Mouse (Mus musculus): ENCODE measurements around the gene Iltifb. TPM values are rescaled to one million over a fixed set of nuclear protein-coding genes. Genes with fewer than 3 reads are reported as not detected.
"Not testable (repeated sequence)": the region's sequence is repeated elsewhere in the genome, so short reads cannot be mapped to it uniquely, and the experiment has no call there.

The Iltifb gene
- polyA plus RNA-seq, 1 experiment from 2014 or later, result not detected

- not testable (repeated sequence) for H3K27me3 ChIP-seq (ENCODE audit: control insufficient read depth, insufficient read depth, low read length); ATAC-seq (ENCODE audit: insufficient number of reproducible peaks, insufficient read depth, low FRiP score, low read depth); H3K4me1 ChIP-seq (ENCODE audit: control insufficient read depth, insufficient read depth, low read length); H3K4me2 ChIP-seq (replicated peaks; ENCODE audit: low read depth, low read length); H3K27ac ChIP-seq (ENCODE audit: low read length); H3K36me3 ChIP-seq (ENCODE audit: control insufficient read depth, insufficient read depth, low read length); H3K9me3 ChIP-seq (ENCODE audit: control insufficient read depth, low read depth, low read length); H3K9ac ChIP-seq (replicated peaks; ENCODE audit: low read depth, low read length); H3K4me3 ChIP-seq (ENCODE audit: low read depth, low read length)
- no CpG with 5 or more reads among the region's 4 CpGs for WGBS
Observed at GRCm38 (mm10) chr10:118278069-118278468, 16.8 kb downstream of the Iltifb start.

- not testable (repeated sequence) for H3K9ac ChIP-seq (replicated peaks; ENCODE audit: low read depth, low read length); H3K4me3 ChIP-seq (ENCODE audit: low read depth, low read length); H3K4me2 ChIP-seq (replicated peaks; ENCODE audit: low read depth, low read length); H3K36me3 ChIP-seq (ENCODE audit: control insufficient read depth, insufficient read depth, low read length); H3K4me1 ChIP-seq (ENCODE audit: control insufficient read depth, insufficient read depth, low read length); ATAC-seq (ENCODE audit: insufficient number of reproducible peaks, insufficient read depth, low FRiP score, low read depth); H3K27me3 ChIP-seq (ENCODE audit: control insufficient read depth, insufficient read depth, low read length); H3K9me3 ChIP-seq (ENCODE audit: control insufficient read depth, low read depth, low read length); H3K27ac ChIP-seq (ENCODE audit: low read length)
- 100% methylated on average over 1 of the region's 2 CpGs for WGBS
Observed at GRCm38 (mm10) chr10:118271416-118271815, 23.4 kb downstream of the Iltifb start.

- WGBS, result 100% methylated on average over 1 of the region's 8 CpGs
- H3K4me2 ChIP-seq (replicated peaks; ENCODE audit: low read depth, low read length); H3K4me1 ChIP-seq (ENCODE audit: control insufficient read depth, insufficient read depth, low read length); H3K36me3 ChIP-seq (ENCODE audit: control insufficient read depth, insufficient read depth, low read length); H3K9me3 ChIP-seq (ENCODE audit: control insufficient read depth, low read depth, low read length); H3K27ac ChIP-seq (ENCODE audit: low read length); H3K27me3 ChIP-seq (ENCODE audit: control insufficient read depth, insufficient read depth, low read length); H3K4me3 ChIP-seq (ENCODE audit: low read depth, low read length); ATAC-seq (ENCODE audit: insufficient number of reproducible peaks, insufficient read depth, low FRiP score, low read depth); H3K9ac ChIP-seq (replicated peaks; ENCODE audit: low read depth, low read length): not testable (repeated sequence)
Observed at GRCm38 (mm10) chr10:118268812-118269211, 26.0 kb downstream of the Iltifb start.

- ATAC-seq (ENCODE audit: insufficient number of reproducible peaks, insufficient read depth, low FRiP score, low read depth); H3K4me1 ChIP-seq (ENCODE audit: control insufficient read depth, insufficient read depth, low read length); H3K27me3 ChIP-seq (ENCODE audit: control insufficient read depth, insufficient read depth, low read length); H3K9me3 ChIP-seq (ENCODE audit: control insufficient read depth, low read depth, low read length); H3K4me2 ChIP-seq (replicated peaks; ENCODE audit: low read depth, low read length); H3K27ac ChIP-seq (ENCODE audit: low read length); H3K9ac ChIP-seq (replicated peaks; ENCODE audit: low read depth, low read length); H3K4me3 ChIP-seq (ENCODE audit: low read depth, low read length); H3K36me3 ChIP-seq (ENCODE audit: control insufficient read depth, insufficient read depth, low read length): not testable (repeated sequence)
- WGBS, result no CpG with 5 or more reads among the region's 13 CpGs
Observed at GRCm38 (mm10) chr10:118258388-118258787, 36.5 kb downstream of the Iltifb start, which contains the start of gene Gm32802. Gm32802 (plus strand) TSS chr10:118258688.

GRCm38 (mm10) chr10:118250852-118251295, 44.0 kb downstream of the Iltifb start:
- Histone ChIP-seq H3K4me2 (replicated peaks; ENCODE audit: low read depth, low read length) (no peak overlapping the region), H3K27me3 (ENCODE audit: control insufficient read depth, insufficient read depth, low read length) (no peaks in the 10 kb centered on the region), H3K4me3 (ENCODE audit: low read depth, low read length) (no peak overlapping the region), H3K27ac (ENCODE audit: low read length) (no peak overlapping the region), H3K36me3 (ENCODE audit: control insufficient read depth, insufficient read depth, low read length) (no peaks in the 10 kb centered on the region), H3K9me3 (ENCODE audit: control insufficient read depth, low read depth, low read length) (no peaks in the 10 kb centered on the region), H3K9ac (replicated peaks; ENCODE audit: low read depth, low read length) (no peak overlapping the region), H3K4me1 (ENCODE audit: control insufficient read depth, insufficient read depth, low read length) (no peaks in the 10 kb centered on the region)
- 32% methylated on average over 10 of the region's 10 CpGs for WGBS
- no peak for ATAC-seq (ENCODE audit: insufficient number of reproducible peaks, insufficient read depth, low FRiP score, low read depth)

- H3K36me3 ChIP-seq (ENCODE audit: control insufficient read depth, insufficient read depth, low read length); H3K27me3 ChIP-seq (ENCODE audit: control insufficient read depth, insufficient read depth, low read length); H3K9ac ChIP-seq (replicated peaks; ENCODE audit: low read depth, low read length); H3K4me3 ChIP-seq (ENCODE audit: low read depth, low read length); H3K9me3 ChIP-seq (ENCODE audit: control insufficient read depth, low read depth, low read length); H3K4me1 ChIP-seq (ENCODE audit: control insufficient read depth, insufficient read depth, low read length); H3K4me2 ChIP-seq (replicated peaks; ENCODE audit: low read depth, low read length); H3K27ac ChIP-seq (ENCODE audit: low read length); ATAC-seq (ENCODE audit: insufficient number of reproducible peaks, insufficient read depth, low FRiP score, low read depth): not testable (repeated sequence)
- whole genome bisulfite sequencing, result 61% methylated on average over 11 of the region's 11 CpGs
Observed at GRCm38 (mm10) chr10:118249006-118249595, 45.7 kb downstream of the Iltifb start.

GRCm38 (mm10) chr10:118240680-118241079, 54.2 kb downstream of the Iltifb start, which contains the start of gene Gm32717:
Gm32717 (minus strand) TSS chr10:118240780.
- H3K27ac ChIP-seq (ENCODE audit: low read length); H3K9ac ChIP-seq (replicated peaks; ENCODE audit: low read depth, low read length); H3K36me3 ChIP-seq (ENCODE audit: control insufficient read depth, insufficient read depth, low read length); H3K4me1 ChIP-seq (ENCODE audit: control insufficient read depth, insufficient read depth, low read length); H3K9me3 ChIP-seq (ENCODE audit: control insufficient read depth, low read depth, low read length); H3K4me2 ChIP-seq (replicated peaks; ENCODE audit: low read depth, low read length); H3K27me3 ChIP-seq (ENCODE audit: control insufficient read depth, insufficient read depth, low read length); ATAC-seq (ENCODE audit: insufficient number of reproducible peaks, insufficient read depth, low FRiP score, low read depth); H3K4me3 ChIP-seq (ENCODE audit: low read depth, low read length): not testable (repeated sequence)
- WGBS, result no CpG with 5 or more reads among the region's 13 CpGs

Measured in stomach, embryonic 14.5 days (tissue).